Mouse (Mus musculus): ENCODE results near the gene Slc22a14.

DNA sequence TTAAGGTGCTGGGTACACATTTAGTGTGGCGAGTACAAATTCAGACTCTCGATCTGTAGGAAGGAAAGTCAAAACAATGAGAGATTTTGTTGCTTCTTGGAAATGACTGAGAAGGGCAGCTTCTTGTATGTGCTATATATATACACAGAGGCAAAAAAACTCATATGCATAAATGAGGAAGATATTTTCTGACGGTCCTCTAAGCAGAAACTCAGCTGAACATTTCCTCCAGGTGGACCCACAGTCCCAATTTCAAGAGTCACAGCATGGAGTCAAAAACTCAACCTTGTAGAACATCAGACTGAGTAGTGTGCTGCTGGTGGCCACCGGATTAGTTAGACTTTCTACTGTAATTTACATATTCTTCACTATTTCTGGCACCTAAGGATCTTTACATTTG lies 102.3 kb downstream of the Slc22a14 start:
- TF ChIP-seq CHD2 (IDR thresholded peaks at IDR 0.05; ENCODE audit: low read depth, low read length), result no peak
- TF ChIP-seq HCFC1 (IDR thresholded peaks at IDR 0.05; ENCODE audit: borderline replicate concordance, insufficient read depth, low read length), result no peak
- TF ChIP-seq ZC3H11A (IDR thresholded peaks at IDR 0.05; ENCODE audit: borderline replicate concordance, low read depth, low read length), result no peak
- TF ChIP-seq MAFK (IDR thresholded peaks at IDR 0.05; ENCODE audit: insufficient read depth, low read depth, low read length), result no peak
